Mouse (Mus musculus) cerebral cortex, adult 2 months (tissue): Measurements from ENCODE around the gene Nphs2.

ENCODE experiments used
- WGBS: fragments of 180-500 bp; shearing (Covaris S2); methylation state at CpG from one replicate; pipeline ENCODE4 v1.1.7; 2018; 5-methylcytosine and 5-hydroxymethylcytosine counted together

The Nphs2 gene

DNA sequence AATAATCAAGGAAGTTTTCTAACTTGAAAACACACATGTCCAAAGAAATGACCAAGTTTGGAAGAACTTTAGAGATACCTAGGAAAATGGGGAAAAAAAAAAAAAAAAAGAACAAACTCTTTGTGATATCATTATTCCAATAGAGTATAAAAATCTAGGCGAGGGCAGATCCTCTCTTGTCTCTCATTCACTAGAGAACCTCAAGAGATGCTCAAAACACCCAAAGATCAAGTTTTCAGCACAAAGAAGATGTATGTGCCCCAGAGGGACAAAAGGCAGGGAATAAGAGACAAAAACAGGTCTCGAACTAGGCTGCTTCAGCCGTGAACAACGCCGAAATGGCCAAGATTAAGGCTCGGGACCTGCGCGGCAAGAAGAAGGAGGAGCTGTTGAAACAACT is 55.2 kb downstream of the Nphs2 start, which contains the start of gene Gm2000:
TSS of gene Gm2000 (plus strand) at position 301 of the 400 bp plus-strand sequence.
- 93% methylated on average over 8 of the region's 8 CpGs for WGBS
